Mouse (Mus musculus) cerebral cortex, adult 2 months (tissue): ENCODE results near the gene Ifi206.

ENCODE experiments used
- WGBS: fragments of 180-500 bp; shearing (Covaris S2); methylation state at CpG from one replicate; pipeline ENCODE4 v1.1.7; 2018; 5-methylcytosine and 5-hydroxymethylcytosine counted together

Gene Ifi206

DNA sequence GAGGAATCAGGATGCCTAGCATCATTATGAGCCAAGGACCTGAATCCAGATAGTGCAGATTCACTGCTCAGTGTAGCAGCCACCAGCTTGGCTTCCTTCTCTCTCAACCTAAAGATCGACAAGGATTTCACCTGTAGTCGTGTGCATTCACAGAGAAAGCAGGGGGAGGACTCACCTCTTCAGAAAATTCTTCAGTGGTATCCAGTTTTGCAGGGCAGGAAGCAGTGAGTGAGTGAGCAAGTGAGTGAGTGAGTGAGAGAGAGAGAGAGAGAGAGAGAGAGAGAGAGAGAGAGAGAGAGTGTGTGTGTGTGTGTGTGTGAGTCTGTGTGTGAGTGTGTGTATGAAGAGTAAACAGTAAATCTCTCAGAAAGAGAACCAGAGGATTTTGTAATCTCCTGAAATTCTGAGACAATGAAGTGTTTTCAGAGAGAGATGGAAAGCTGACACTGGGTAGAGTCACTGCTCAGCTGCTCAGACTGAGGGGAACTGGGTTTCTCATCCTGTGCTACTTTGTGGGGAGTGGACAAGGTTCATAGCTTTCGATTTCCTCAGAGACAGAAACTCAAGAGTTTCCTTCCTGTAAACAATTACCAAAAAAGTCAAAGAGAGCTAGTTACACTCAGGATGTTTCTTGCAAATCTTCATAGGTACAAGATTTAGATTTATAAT lies at the start of gene Ifi206:
Gene Ifi206, minus strand, starts transcription at position 230 of the 669 bp plus-strand sequence.
- WGBS, result 79% methylated on average over 3 of the region's 3 CpGs

GRCm38 (mm10) chr1:173535791-173536190 lies 45.0 kb upstream of the Ifi206 start, which contains the start of gene Ifi214:
Gene Ifi214 (minus strand): TSS chr1:173535957.
- 88% methylated on average over 3 of the region's 3 CpGs for WGBS

GRCm38 (mm10) chr1:173510595-173510994 lies 19.8 kb upstream of the Ifi206 start:
- 100% methylated on average over 2 of the region's 2 CpGs for WGBS

DNA sequence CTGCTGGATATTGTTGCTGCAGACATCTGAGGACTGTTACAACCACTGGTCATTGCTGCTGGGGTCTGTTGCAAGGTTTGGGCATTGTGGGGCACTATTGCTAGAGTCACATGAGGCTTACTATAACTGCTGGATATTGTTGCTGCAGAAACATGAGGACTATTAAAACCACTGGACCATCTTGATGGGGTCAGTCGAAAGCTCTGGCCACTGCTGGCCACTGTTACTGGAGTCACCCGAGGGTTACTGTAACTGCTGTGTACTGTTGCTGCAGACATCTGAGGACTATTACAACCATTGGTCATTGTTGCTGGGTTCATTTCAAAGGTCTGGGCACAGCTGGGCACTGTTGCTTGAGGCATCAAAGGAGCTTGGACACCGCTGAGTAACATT lies 9.7 kb downstream of the Ifi206 start:
- 87% methylated on average over 3 of the region's 3 CpGs for WGBS

DNA sequence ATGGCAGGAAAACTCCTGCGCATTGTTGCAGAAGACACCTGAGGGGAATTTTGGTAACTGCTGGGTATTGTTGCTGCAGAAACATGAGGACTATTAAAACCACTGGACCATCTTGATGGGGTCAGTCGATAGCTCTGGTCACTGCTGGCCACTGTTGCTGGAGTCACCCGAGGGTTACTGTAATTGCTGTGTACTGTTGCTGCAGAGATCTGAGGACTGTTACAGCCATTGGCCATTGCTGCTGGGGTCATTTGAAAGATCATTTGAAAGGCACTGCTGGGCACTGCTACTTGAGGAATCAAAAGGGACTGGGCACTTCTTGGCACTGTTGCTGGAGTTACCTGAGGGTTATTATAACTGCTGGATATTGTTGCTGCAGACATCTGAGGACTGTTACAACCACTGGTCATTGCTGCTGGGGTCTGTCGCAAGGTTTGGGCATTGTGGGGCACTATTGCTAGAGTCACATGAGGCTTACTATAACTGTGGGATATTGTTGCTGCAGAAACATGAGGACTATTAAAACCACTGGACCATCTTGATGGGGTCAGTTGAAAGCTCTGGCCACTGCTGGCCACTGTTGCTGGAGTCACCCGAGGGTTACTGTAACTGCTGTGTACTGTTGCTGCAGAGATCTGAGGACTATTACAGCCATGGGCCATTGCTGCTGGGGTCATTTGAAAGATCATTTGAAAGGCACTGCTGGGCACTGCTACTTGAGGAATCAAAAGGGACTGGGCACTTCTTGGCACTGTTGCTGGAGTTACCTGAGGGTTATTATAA lies 10.3 kb downstream of the Ifi206 start:
- WGBS, result 92% methylated on average over 5 of the region's 5 CpGs

DNA sequence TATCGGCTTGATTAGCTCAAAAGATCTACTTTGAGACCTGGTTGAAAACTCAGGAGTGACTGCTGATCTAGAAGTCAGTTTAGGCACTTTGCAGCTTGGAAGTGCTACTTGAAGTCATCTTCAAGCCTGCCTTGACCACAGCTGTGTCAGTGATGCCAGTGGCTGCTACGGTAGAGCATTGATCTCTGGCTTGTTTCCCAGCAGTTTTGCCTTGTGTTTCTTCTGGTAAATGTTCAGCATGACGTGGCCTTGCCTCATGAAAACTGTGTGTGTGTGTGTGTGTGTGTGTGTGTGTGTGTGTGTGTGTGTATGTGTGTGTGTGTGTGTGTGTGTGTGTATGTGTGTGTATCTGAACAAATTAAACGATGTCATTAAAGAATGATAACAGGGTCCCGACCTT lies 34.1 kb downstream of the Ifi206 start:
- WGBS, result 80% methylated on average over 5 of the region's 5 CpGs

DNA sequence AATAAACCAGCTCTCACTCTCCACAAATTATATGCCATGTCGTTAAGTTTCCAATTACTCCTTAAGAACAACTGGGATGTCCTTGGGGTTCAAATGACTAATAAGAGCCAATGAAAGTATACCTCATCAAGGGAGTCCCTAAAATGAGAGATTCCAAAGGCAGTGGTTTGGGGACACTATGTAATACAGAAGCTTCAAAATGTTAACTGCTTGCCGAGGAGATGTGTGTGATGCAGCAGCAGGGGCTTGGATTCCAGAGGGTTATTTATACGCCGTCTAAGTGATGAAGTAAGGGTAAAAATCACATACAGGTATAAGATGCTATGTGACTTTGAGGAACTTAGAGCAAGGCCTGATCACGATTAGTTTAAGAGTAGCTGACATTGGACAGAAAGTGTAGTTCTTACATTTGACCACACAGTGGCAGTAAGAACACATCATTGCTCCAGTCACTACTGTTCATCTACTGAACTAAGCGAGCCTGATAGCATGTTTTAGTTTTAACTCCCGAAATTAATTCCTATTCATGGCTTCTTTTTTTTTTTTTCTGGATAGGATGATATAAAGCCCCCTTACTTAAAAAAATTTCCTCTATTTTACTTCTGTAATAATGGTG lies 34.6 kb downstream of the Ifi206 start:
- 36% methylated on average over 7 of the region's 7 CpGs for WGBS

- 84% methylated on average over 5 of the region's 5 CpGs for WGBS
These were observed 39.2 kb downstream of the Ifi206 start for GRCm38 (mm10) chr1:173451665-173452064.

DNA sequence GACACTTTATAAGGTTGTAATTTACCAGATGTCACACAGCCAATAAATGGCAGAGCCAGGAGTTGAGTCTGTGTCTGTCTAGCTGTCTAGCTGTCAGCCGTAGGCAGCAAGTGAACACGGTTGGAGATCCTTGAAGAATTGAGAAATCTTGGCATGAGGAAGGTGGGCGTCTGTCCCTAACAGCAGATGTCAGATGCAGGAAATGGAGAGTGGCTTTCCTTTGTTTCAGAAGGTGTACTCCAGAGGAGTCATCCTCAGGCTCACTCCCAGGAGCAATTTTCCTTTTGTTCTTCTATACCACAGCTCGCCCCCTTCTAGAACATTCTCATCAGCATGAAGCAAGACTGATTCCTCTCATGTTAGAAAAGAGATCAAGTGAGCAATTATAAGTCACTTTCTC lies 40.2 kb downstream of the Ifi206 start:
- WGBS, result 59% methylated on average over 4 of the region's 4 CpGs

GRCm38 (mm10) chr1:173447067-173447466 lies 43.8 kb downstream of the Ifi206 start:
- WGBS, result 71% methylated on average over 4 of the region's 4 CpGs

- 94% methylated on average over 1 of the region's 1 CpGs for WGBS
These were observed 47.8 kb downstream of the Ifi206 start for GRCm38 (mm10) chr1:173443061-173443460.

- 63% methylated on average over 4 of the region's 4 CpGs for WGBS
These were observed 49.6 kb downstream of the Ifi206 start for GRCm38 (mm10) chr1:173441210-173441609.

- 76% methylated on average over 1 of the region's 1 CpGs for WGBS
These were observed 50.2 kb downstream of the Ifi206 start for GRCm38 (mm10) chr1:173440681-173441080.

DNA sequence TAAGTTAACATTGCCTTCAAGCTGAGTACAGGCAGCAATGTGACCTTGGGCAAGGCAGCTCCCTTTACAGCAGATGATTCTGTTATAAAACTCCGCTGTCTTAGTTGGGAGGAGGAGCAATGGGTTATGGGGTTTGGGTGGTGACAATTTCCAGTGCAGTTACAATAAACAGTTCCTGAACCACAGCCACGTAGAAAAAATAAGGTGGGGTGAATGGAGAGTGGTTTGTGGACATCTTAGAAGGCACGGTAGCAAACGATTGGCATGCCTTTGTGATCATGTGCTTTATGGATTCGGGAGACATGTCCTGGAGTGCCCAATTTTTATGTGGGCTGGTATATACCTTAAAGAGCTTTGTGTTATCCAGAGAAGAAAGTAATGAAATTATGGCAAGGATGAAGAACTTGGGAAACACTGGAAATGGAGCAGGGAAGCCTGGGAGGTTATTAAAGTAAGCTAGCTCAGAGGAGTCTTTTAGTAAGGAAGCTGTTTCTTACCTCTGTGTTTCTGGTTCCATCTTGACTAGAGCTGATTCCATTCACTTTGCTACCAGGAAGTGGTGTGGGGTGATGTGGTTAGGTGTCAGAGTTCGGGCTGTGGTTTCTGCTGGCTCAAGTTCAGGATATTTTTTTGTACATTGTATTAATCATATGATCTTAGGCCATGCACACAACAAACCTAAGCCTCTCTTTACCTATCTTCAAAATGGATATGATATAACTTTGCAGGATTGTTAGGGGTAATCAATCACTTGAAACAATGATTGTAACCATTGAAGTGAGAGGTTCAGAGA lies 53.5 kb downstream of the Ifi206 start:
- WGBS, result 79% methylated on average over 6 of the region's 6 CpGs

DNA sequence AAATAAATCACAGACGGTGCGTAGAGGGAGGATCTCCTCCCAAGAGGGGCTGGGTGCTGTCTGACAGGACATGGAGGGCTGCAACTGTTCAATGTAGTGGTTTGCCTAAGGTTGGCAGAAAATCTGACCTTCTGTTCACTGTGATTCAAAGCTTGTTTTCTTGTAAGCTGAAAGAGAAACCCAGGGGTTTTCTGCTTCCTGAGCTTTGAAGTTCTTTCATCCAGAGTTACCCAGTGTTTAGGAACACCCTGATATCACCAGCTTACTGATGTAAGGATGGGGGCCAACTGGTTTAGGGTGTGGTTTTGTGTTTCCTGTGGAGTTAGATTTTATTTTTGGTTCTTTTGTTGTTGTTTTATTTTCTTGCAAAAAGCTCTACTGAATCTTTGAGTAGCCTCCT lies 58.4 kb downstream of the Ifi206 start:
- WGBS, result 81% methylated on average over 2 of the region's 2 CpGs

GRCm38 (mm10) chr1:173429995-173430699 lies 60.7 kb downstream of the Ifi206 start:
- 91% methylated on average over 5 of the region's 5 CpGs for WGBS

GRCm38 (mm10) chr1:173427385-173427784 lies 63.5 kb downstream of the Ifi206 start:
- WGBS, result 82% methylated on average over 8 of the region's 8 CpGs

DNA sequence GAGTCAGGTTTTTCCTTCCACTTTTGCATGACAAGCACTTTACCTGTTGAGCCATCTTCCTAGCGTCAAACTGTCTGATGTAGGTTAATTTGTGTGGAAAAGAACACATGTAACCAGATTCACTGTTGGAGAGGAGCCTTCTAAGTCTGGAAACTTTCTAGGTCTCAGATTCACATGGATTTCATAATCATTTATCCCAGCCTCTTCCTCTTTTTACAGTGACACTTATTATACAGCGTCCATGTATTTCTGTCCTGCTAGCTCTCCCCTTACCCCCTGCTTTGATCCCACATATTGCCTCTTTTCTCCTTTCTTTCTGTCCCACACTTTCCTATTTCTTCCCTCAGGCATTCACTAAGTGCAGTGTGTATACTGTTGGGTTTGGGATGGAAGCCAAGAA lies 64.5 kb downstream of the Ifi206 start:
- WGBS, result 45% methylated on average over 2 of the region's 2 CpGs

DNA sequence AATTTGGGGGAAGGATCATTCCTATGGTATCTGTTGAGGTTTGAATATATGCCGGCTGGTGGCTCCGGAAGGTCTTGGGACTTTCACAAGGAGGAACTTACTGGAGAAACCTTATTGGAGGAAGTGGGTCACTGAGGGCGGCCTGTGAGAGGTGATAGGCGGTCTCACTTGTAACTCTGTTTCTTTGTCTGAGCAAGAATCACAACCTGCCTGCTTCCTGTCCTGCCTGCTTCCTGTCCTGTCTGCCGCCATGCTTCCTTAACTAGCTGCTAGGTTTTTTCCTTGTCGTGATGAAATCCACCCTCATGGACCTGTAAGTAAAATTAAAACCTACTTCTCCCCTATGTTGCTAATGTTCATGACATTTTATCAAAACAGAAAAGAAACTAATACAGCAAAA lies 70.5 kb downstream of the Ifi206 start:
- WGBS, result 77% methylated on average over 6 of the region's 6 CpGs

DNA sequence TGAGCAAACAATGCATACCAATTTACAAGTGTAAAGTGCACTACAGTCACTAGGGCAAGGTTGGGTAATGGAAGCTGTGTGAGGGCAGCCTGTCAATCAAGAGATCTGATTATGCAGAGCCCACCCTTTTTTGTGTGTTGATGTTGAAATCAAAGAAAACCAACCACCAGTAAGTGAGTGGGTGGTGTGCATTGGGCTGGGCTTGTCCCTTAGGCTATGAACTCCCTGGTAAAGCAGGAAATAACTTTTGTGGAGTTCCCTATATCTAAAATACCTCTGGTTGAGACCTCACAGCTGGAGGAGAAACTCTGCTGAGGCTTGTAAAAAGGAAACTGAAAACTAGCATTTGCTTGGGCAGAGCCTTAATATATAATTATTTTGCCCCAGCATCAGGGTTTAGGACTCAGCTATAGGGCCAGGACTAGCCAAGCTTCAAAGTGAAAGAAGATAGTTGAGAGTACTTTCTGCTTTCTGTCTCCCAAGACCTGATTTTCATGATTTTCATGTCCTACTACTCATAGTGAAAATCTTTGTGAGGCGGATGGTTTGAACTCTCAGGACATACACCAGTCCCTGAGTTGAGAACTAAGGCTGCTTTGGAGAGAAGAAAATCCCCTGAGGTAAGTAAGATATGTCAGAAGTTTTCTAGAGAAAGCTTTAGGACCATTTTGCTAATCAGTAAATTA lies 71.8 kb downstream of the Ifi206 start:
- WGBS, result 84% methylated on average over 1 of the region's 1 CpGs

DNA sequence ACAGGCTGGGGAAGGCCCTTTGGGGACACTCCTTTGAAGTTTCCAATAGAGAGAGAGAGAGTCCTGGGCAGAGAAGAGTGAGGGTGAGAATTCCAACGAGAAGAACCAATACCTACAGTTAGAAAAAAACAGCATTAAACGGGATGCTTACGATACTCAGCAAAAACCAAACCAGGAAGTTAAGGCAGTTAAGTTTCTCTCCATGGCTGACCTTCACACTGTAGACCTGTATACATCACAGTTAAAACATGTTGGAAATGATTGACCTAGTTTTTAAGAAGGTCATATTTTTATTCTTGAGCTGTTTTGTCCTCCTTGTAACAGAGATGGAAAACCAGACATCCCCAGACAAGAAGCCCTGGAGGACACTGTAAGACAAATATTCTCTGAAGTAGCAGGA lies 72.3 kb downstream of the Ifi206 start:
- WGBS, result 90% methylated on average over 3 of the region's 3 CpGs
